Mouse (Mus musculus): ENCODE data around the gene Jade2.

Jade2 gene

DNA sequence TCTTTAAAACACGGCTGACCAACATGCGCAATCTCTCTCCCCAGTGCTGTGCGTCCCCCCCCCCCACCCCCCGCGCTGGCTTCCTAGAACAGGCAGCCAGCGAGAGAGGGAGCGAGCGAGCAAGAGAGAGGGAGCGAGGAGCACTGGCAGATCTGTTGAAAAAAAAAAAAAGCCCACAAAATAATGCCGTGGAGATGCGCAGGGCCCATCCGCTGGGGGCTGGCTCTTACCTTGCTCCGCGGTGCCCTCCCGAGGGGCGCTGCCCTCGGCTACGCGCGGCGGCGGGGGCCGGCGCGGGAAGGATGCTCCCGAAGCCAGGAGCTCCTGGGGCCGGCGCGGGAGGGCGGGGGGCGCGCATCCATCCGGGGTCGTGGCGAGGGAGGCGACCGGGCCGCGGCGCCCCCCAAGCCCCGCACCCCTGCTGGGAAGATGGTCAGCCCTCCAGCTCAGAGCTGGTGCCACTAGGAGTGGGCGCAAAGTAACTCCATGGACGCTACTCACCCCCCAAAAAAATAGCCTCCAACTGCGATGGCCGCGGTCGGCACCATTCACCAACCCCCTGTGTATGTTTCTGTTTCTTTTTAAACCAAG, at the start of gene Jade2:
TSS of gene Jade2 (minus strand) at position 573 of the 591 bp plus-strand sequence.
- peak; percentile 16 to 27 for DNase-seq (ENCODE audit: low spot score in 2 of 2)

DNA sequence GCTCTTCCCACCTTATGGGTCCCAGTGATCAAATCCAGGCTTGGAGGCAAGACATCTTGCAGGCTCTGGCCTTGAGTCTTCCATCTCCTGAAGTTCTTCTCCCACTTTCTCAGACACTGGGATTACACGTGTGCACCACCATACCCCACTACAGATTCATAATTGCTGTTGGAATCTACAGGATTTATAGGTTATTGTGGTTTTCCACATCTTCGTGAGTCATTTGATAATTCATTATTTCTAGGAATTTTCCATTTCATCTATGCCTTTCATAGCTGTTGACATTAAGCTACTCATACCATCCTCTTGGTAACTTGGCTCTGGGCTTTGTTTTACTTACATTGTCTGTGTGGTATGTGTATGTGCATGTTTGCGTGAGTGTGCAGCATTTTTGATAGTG, 46.8 kb upstream of the Jade2 start:
- no peak for DNase-seq (ENCODE audit: low spot score in 2 of 2)

DNA sequence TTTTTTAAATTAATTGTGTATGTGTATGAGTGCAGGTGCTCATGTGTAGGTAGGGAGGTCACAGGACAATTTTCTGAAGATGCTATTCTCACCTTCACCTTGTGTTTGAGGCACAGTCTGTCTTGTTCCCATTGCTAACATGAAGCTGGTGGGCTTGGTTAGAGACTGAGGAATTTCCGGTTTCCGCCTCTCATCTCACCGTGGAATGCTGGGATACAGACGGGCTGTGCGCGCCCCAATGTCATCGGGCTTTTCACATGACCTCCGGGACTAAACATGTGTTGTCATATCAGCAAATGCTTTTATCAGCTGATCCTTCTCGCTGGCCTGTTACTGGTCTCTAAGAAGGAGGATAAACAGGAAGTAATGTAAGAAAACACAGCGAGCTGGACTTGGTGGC, 42.2 kb upstream of the Jade2 start:
- no peak for DNase-seq (ENCODE audit: low spot score in 2 of 2)

DNA sequence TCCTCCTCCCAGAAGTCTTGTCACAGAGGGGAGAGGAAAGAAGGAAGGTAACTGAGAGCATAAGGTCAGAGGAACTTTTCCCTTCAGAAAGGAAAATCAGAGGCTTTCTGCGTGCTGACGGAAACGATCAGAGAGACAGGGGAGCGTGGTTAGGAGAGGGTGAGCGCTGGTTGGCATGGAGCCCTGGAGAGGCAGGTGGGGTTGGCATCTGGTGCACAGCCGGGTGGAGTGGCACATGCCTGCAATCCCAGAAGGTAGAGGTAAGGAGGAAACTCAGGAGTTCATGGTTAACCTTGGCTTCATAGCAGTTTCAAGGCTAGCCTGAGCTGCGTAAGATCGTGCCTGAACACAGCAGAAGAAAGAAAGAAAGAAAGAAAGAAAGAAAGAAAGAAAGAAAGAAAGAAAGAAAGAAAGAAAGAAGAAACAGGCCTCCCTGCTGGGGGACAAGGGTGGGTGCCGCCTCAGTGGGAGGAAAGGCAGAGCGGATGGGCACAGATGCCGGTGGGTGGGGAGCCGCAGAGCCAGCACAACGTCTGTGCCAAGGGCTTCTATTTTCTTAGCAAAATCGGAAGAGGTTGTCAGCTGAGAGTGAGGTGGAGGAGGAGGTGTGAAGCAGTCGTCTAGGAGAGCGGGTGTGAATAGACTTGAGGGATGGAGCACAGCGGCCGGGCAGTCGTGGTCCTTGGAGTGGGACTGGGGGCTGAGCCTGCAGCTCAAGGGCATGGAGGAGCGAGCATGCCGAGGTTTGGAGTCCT, 41.0 kb upstream of the Jade2 start:
- DNase-seq (ENCODE audit: low spot score in 2 of 2) = no peak

DNA sequence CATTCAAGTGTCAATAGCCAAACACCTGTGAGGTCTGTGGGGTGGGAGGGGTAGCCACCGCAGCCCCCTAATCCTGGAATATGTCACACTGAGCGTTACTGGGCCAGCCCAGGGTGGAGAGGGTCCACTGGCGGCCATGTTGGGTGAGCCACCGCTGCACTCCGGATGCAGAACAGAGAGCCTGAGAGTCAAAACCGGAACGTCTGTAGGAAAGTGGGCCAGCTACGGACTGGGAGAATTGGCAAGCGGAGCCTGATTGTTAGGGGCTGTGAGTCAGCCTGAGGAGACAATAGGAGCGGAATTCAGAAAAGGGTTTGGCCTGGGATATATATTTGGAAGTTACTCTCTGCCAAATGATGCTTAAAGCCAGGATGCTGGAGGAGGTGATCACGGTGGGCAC, 39.9 kb upstream of the Jade2 start:
- DNase-seq (ENCODE audit: low spot score in 2 of 2) = no peak

DNA sequence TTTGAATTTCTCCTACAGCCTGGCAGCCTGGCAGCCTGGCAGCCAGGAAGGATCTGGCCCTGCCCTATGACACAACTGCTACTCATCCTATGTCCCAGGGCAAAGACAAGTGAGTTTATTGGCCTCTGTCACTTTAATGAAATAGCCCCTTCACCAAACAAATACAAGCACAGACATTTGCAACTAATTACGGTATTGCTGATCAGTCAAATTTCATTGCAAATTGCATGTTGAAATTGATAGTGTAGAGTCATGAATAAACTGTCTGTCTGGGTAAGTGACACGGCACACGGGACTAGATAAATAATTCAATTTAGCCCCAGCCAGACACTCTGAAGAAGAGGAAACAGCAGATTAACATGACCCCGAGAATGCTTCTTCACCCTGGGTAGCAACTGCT, 38.6 kb upstream of the Jade2 start:
- no peak for DNase-seq (ENCODE audit: low spot score in 2 of 2)

DNA sequence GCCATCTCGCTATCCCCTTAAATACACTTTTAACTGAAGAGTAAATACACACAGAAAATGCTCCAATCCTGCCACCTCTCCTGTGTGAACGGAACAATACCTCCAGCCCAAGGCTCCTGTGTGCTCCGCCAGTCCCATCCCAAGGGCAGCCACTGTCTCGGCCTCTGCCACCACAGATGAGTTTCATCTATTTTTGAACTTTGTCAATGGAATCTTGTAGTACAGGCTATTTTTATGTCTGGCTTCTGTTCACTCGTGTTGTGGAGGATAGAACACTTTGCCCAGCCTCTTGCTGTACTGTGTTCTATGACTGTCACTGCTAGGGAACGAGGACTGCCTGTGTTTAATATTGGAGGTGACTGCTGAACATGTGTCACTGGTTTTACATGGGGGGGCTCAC, 28.2 kb upstream of the Jade2 start:
- DNase-seq (ENCODE audit: low spot score in 2 of 2) = no peak

DNA sequence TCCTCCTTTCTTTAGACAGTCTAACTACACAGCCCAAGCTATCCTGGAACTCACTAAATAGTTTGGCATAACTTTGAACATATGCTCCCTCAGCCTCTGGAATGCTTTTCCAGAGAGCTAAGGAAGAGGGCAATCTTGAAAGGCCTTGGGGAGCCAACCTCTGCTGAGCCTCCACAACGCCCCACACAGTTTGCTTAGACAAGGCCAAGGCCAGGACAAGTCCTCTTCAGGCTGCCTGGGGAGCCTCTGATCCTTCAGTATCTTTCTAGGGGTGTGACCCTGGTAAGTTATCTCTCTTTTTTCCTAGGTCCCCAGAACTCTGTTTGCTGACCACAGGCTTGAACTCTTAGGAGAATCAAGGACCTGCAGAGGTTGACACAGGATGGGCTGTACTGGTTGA, 26.6 kb upstream of the Jade2 start:
- no peak for DNase-seq (ENCODE audit: low spot score in 2 of 2)

DNA sequence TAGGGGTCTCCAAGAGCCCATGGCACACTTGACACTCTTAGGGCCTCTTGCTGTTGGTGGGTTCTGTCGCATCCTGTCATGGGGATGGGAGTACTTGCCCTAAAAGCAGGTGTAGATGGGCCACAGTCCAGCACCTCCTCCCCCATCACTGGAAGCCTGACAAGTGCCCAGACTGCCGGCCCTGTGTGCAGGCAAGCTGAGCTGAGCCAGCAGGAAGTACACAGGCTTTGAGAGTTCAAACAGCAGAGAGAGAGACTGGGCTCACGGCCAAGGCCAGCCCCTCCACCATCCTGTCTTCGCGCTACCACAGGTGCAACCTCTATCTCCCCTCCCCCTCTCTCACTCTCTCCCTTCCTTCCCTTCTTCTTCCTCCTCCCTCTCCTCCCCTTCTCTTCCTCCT, 26.2 kb upstream of the Jade2 start:
- peak; percentile 20 to 22 for DNase-seq (ENCODE audit: low spot score in 2 of 2)

DNA sequence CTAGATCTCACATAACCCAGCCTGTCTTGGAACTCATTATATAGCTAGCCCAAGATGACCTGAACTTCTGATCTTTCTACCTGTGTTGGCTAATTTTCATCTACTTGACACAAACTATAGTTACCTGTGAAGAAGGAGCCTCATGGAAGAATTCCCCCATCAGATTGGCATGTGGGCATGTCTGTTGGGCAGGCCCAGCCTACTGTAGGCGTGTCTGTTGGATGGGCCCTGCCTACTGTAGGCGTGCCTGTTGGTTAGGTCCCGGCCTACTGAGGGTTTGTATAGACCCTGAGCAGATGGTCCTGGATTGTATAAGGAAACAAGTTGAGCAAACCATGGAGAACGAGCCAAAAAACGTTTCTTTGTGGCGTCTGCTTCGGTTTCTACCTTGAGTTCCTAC, 24.3 kb upstream of the Jade2 start:
- DNase-seq (ENCODE audit: low spot score in 2 of 2) = no peak

DNA sequence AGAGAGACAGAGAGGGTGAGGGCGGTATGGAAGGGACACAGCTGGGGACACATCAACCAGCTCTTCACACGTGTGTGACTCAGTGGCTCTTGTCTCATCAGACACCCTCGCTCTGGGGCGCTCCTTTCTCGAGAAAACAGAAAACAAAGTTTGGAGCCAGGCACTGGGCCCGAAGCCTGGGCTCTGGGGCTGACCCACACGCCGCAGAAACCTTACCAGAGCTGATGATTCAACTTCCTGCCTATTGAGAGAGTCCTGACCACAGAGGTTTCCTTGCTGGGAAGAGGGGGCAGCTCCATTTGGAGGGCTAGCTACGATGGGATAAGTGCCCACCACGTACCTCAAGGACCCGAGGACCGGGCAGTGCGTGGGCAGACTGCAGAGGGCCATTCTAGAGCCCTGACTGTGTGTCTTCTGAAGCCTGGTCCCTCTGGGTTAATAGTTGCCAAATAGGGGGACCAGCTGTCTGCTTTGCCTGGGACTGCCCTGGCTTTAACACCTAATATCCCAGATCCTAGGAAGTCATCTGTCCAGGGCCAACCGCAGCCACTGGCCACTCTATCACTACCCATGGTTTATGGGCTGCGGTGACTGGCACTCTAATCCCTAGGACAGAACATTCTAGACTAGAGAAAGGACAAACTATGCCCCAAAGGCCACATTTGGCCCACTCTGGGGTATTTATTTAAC, 23.7 kb upstream of the Jade2 start:
- DNase-seq (ENCODE audit: low spot score in 2 of 2) = no peak

DNA sequence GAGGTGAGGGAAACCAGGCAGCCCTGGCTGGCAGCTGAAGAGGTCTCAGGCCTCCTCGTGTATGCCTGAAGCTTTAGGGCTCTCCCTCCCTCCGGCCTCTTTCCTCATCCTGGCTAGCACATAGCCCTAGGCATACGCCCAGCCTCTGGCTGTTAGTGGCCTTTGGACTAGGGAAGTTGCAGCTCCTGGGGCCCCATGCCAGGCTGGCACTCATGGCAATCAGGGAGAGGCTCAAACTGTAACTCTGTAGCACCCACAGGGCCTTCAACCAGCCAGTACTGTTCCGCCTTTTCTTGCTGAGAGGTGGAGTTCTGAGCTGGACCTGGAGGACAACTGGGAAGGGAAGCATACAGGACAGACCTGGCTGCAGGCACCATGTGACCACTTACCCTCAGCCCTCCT, 19.5 kb upstream of the Jade2 start:
- DNase-seq (ENCODE audit: low spot score in 2 of 2) = no peak

DNA sequence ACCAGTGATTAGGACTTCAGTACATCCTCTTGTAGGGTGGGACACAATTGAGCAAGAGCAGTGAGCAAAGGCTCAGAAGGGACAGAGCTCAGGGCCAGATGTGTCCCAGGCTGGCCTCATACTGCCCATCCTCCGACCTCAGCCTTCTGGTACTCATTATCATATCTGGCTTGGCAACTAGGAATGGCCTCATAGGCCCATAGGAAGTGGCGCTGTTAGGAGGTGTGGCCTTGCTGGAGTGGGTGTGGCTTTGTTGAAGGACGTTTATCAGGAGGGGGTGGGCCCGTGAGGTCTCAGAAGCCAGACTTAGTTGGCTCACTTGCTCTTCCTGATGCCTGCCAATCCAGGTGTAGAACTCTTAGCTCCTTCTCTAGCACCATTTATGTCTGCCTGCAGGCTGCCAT, 18.3 kb upstream of the Jade2 start:
- DNase-seq (ENCODE audit: low spot score in 2 of 2) = no peak

DNA sequence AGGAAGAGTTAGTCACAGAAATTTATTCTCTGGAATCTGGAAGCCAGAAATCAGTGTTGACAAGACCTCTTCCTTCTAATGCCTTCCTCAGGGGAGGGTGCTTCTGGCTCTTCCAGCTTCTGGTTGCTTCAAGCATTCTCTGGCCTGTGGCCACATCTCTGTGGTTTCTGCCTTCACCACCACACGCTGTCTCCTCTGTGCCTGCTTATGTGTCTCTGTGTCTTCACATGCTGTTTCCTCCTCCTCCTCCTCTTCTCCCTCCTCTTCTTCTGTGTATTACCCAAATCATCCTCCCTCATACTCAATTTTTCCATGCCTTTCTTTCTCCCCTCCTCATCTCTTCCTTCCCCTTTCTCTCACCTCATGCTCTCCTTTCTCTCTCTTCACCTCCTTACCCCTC, 17.6 kb upstream of the Jade2 start:
- DNase-seq (ENCODE audit: low spot score in 2 of 2) = no peak

DNA sequence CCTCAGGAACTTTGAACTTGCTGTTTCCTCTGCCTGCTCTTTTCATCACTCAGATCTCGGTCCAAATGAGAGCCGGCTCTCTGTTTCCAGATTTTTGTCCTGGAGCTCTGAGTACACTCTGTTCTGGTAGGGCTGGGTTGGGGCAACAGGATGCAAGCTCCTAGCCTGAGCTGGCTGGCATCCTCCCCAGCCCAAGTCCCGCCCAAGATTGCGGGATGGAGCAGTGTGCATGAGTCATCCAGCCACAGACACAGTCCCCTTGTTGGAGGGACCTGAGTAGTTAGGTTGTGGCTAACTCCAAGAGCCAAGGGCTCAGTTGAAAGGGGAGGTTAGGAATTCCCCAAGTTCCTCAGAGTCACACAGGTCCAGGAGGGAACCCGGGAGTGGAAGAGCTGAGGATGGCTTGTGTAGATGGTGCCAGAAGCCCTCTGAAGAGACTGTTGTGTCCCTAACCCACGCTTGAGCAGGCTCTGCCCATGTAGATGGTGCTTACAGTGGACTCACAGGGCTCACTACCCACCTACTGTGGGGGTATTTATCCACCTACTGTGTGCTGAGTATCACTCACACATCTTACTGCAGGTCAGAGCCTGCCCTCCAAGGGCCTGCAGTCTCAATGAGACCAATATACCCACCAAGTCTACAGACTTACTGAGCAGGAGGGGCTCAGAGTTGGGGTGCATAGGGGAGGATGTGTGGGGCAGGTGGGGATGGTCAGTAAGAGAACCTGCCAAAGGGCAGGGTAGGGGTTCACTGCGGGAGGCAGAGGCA, 17.0 kb upstream of the Jade2 start:
- no peak for DNase-seq (ENCODE audit: low spot score in 2 of 2)

DNA sequence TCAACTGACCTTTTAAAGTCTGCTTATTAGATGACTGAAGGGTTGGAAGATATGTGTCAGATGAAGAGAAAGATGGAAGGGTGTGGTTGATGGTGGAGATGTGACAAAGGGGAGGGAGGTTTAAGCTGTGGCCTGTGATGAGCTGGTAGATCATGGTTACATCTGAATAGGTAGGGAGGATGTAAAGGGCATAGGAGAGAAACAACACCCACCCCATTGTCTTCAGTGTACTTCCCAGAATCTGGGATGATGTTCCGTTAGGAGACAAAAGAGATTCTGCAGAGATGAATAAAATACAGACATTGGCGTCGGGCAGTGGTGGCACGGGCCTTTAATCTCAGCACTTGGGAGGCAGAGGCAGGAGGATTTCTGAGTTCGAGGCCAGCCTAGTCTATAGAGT, 15.7 kb upstream of the Jade2 start:
- no peak for DNase-seq (ENCODE audit: low spot score in 2 of 2)

DNA sequence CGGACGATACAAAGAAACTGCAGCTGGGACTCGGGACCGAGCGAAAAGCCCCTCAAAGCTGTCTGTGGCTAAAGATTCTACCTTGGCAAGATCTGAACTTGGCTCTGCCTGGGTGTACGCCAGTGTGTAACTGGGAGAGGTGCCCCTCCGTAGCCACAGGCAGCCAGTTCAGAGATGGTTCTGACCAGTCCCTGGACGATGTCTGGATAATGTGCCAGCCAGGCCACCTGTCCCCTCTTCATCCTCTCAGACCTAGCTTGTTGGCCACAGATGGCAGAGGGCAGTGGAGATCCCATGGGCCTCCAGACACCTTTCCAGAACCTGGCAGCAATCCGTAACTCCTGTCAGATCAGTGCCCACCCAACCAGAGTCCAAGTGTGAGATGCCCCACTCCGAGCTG, 9.8 kb upstream of the Jade2 start:
- DNase-seq (ENCODE audit: low spot score in 2 of 2) = no peak

DNA sequence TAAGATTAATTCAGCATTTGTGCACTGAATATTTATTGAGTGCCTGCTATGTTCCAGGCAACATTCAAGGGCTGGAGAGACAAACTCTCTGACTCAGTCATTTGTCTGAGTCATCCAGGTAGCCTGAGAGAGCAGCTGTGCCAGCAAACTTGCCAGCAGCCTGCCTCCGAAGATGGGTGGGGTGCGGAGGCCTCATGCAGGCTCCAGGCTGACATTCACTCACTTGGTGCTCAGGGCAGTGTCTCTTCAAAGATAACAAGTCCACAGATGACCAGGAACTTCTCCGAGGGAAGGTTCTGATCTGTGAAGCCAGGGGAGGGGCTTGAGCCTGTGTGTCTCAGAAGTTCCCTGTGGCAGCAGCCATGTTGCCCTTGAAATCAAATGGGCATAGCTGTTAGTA, 8.6 kb upstream of the Jade2 start:
- no peak for DNase-seq (ENCODE audit: low spot score in 2 of 2)

DNA sequence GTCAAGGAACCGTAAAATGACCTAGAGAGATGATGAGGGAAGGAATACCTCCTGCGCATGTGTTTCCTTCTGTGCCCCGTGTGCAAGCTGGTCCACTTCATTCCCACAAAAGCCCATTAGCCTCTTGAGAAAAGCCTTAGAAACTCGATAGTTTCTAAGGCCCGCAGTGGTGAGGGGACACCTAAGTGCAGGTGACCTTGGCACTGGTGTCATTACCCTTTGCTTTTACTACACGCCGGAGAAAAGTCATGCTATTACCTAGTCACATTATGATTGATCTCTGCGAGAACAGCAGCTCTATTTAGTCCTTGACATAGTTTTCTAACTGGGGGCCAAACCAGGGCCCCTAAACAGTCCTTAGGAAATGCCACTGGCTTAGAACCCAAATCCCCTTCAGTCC, 3.2 kb upstream of the Jade2 start:
- no peak for DNase-seq (ENCODE audit: low spot score in 2 of 2)

DNA sequence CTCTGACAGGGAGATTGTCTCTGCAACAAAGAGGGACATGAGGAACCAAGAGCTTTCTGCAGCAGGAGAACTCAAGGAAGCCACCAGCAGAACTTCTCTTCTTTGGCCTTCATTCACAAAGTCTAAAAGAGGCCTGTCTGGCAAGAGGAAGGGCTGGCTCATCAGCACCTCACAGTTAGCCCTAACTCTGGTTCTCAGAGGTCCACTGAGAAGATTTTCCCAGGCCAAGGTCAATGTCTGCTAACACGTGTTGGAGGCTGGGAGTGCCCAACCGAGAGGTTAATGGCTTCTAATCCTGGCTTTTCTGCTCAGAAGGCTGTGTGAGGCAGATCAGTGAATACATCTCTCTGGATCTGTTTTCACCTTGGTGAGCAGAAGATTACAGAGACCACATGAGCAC, 2.1 kb upstream of the Jade2 start:
- no peak for DNase-seq (ENCODE audit: low spot score in 2 of 2)

DNA sequence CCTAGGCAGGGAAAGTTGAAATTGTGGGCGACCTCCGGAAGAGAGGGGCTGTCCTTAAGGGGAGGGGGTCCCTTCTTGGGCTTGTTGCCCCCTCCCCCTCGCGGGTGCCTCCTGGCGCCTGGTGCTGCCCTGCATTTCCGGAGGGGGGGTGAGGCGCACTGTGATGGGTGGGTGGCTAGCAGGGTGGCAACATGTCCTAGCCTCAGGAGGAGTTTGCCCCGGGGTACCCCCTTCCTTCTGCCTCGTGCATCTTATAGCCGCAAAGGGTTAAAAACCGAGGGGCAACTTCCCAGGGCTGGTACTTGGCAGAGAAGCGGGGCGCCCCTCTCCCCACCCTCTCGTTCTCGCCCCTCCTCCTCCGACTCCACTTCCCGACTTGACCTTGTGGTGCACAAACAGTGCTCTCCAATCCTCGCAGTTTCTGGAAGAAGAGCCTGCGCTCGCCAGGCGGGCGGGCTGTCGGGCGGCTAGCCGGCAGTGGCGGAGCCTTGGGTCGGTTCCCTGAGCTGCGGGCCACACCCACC, 1.1 kb upstream of the Jade2 start:
- peak; percentile 27 to 53 for DNase-seq (ENCODE audit: low spot score in 2 of 2)

DNA sequence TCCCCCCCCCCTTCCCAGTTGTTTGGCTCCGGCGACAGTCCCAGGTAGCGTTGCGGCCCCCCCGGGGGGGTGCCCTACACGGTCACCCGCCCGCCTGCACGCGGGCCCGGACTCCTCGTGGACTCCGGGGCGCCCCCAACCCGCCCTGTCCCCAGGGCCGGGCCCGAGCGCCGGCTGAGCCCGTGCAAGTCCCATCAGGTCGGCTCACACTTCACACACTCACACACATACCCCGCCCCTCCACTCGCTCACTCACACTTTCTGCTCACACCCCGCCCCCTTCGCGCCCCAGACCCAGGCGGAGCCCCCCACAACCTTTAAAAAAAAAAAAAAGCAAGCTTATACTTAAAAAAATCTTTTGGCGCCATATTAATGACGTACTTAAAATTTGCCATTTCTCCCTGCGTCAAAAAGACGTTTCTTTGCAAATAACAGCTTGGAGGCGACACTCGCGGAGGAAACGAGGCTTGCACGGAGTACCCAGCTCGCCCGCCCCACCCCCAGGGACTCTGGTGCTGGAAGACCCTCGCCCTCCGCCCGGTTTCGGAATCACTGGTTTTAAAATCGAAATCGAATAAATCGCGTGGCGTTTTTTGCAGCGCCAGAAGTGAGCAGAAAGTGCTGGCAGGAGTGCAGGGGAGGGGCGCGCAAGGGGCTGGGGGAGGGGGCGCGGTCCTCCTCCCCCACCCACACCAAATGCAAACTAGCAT, 520 bp upstream of the Jade2 start:
- peak; percentile 44 to 58 for DNase-seq (ENCODE audit: low spot score in 2 of 2)

All from spleen, postnatal 14 days (tissue).